In the genomic region with DNA sequence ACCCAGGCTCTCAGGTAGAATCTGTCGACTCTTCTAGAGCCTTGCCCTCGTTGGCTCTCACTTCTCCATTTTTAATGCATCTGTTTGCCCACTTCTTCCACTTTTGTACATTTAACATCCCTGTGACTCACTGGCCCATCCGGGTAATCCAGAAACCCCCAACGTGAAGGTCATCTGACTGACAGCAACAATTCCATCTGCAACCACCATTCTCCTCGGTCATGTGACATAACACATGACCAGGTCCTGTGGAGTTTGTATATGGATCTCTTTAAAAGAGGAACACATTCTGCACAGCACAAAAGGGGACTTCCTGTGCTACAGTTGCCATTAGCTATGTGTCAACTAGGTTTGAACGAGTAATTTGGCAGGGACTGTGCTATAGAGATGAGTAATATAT, we compare ENCODE assay signal across 18 mouse cellular contexts. TPM values are rescaled to one million over a fixed set of nuclear protein-coding genes. Genes with fewer than 3 reads are reported as not detected.
A peak's percentile ranks its signal among the peaks of the same experiment; 100 is the strongest.
DNase-seq lines count a peak whose midpoint lies in the region; ATAC-seq and TF ChIP-seq lines count a peak whose summit lies in the region.
"Had no signal": no experiment of that assay in that cellular context is flagged by ENCODE, and none has a peak within 500 bp of the region (broad histone marks: within the 10 kb centered on the region; RNA-seq: fewer than 3 reads in every experiment).

No protein-coding gene starts in this region.

- 74% methylated on average over 6 of the region's 6 CpGs for WGBS in kidney, adult 2 months
- 79% methylated on average over 6 of the region's 6 CpGs for WGBS in kidney, embryonic 15.5 days
- 75% methylated on average over 6 of the region's 6 CpGs for whole genome bisulfite sequencing in kidney, embryonic 16.5 days
- WGBS in midbrain, embryonic 11.5 days: 83% methylated on average over 6 of the region's 6 CpGs

- H3K4me2 ChIP-seq in kidney, embryonic 15.5 days: no peak overlapping the region
- peak overlapping the region; percentile 93 for H3K4me2 ChIP-seq in CH12.LX (ENCODE audit: insufficient read depth, low read depth, poor library complexity, severe bottlenecking)
- no peak overlapping the region for H3K4me2 ChIP-seq in kidney, embryonic 16.5 days (replicated peaks; ENCODE audit: low read depth, low read length)
- H3K4me2 ChIP-seq in midbrain, embryonic 11.5 days: no peak overlapping the region
- H3K4me2 ChIP-seq: embryonic facial prominence, embryonic 12.5 days; heart, embryonic 15.5 days; limb, embryonic 12.5 days; midbrain, embryonic 15.5 days had no signal

- no peak for TF ChIP-seq CTCF in kidney, adult 2 months (conservative IDR thresholded peaks at IDR 0.05; ENCODE audit: insufficient read depth, insufficient read length, low read depth, low read length)
- no peak for TF ChIP-seq CTCF in CH12.LX (conservative IDR thresholded peaks at IDR 0.05 in 1 of 2, IDR thresholded peaks at IDR 0.05 in 1 of 2; ENCODE audit: low read depth in 2 of 2, low read length in 2 of 2)

- H3K27ac ChIP-seq in kidney, adult 2 months (ENCODE audit: insufficient read depth, low read depth, low read length): no peak overlapping the region
- no peak overlapping the region for H3K27ac ChIP-seq in kidney, embryonic 15.5 days
- H3K27ac ChIP-seq in CH12.LX (ENCODE audit: insufficient read depth, low read depth): peak overlapping the region; percentile 84
- no peak overlapping the region for H3K27ac ChIP-seq in kidney, embryonic 16.5 days (ENCODE audit: low read length)
- H3K27ac ChIP-seq in midbrain, embryonic 11.5 days (ENCODE audit: low read depth, low read length): no peak overlapping the region
- H3K27ac ChIP-seq: embryonic facial prominence, embryonic 12.5 days; heart, embryonic 15.5 days; layer of hippocampus, adult 2 months; limb, embryonic 12.5 days; midbrain, embryonic 15.5 days had no signal

- H3K79me2 ChIP-seq in CH12.LX (replicated peaks; ENCODE audit: control insufficient read depth, extremely low read depth, insufficient read depth, poor library complexity, severe bottlenecking): no peaks in the 10 kb centered on the region

- peak; percentile 38 for DNase-seq in kidney, adult 2 months
- peak; percentile 91 for DNase-seq in CH12.LX (ENCODE audit: extremely low read depth)
- DNase-seq in naive thymus-derived CD4-positive, alpha-beta T cell, adult 2 months (ENCODE audit: low read depth): peak; percentile 13
- no peak for DNase-seq in midbrain, embryonic 11.5 days (ENCODE audit: low spot score, missing footprints)
- no peak for DNase-seq in right cerebral cortex, postnatal 4 days
- DNase-seq: adrenal gland, adult 2 months; cerebellum, adult 18-20 months; forebrain, postnatal 0 days; spleen, adult 18-20 months had no signal

- TF ChIP-seq RAD21 in CH12.LX (IDR thresholded peaks at IDR 0.05; ENCODE audit: low read depth, low read length): no peak

- ATAC-seq in kidney, embryonic 15.5 days (replicated peaks; ENCODE audit: low FRiP score): no peak
- peak; percentile 64 to 72 for ATAC-seq in hematopoietic stem cell, adult 5-6 weeks (replicated peaks in 1 of 2; ENCODE audit: insufficient read depth in 1 of 2, low FRiP score in 2 of 2, low TSS enrichment in 1 of 2, low read depth in 1 of 2, poor library complexity in 2 of 2, severe bottlenecking in 2 of 2)
- no peak for ATAC-seq in kidney, embryonic 16.5 days (ENCODE audit: low FRiP score, low TSS enrichment)
- no peak for ATAC-seq in midbrain, embryonic 11.5 days (ENCODE audit: low FRiP score)
- ATAC-seq: forebrain, postnatal 0 days; inflammation-experienced regulatory T-cells, adult 6 months; midbrain, embryonic 15.5 days had no signal

- H3K9ac ChIP-seq in kidney, embryonic 15.5 days: no peak overlapping the region
- H3K9ac ChIP-seq in CH12.LX (ENCODE audit: insufficient read depth, low read depth): peak overlapping the region; percentile 46
- H3K9ac ChIP-seq in kidney, embryonic 16.5 days (replicated peaks; ENCODE audit: low read length): no peak overlapping the region
- H3K9ac ChIP-seq in midbrain, embryonic 11.5 days (ENCODE audit: low read length): no peak overlapping the region
- H3K9ac ChIP-seq: embryonic facial prominence, embryonic 12.5 days; forebrain, postnatal 0 days; heart, embryonic 15.5 days; limb, embryonic 12.5 days; midbrain, embryonic 15.5 days had no signal

- TF ChIP-seq EP300 in CH12.LX (IDR thresholded peaks at IDR 0.05; ENCODE audit: low read length): peak; percentile 76

- H3K4me3 ChIP-seq in kidney, adult 2 months (ENCODE audit: insufficient read depth, low read depth, low read length): no peak overlapping the region
- no peak overlapping the region for H3K4me3 ChIP-seq in kidney, embryonic 15.5 days (replicated peaks)
- no peak overlapping the region for H3K4me3 ChIP-seq in CH12.LX (replicated peaks in 1 of 3; ENCODE audit: low read depth in 2 of 3, low read length in 2 of 3, poor library complexity in 1 of 3)
- H3K4me3 ChIP-seq in kidney, embryonic 16.5 days (ENCODE audit: low read length): no peak overlapping the region
- no peak overlapping the region for H3K4me3 ChIP-seq in midbrain, embryonic 11.5 days (ENCODE audit: low read depth, low read length)
- H3K4me3 ChIP-seq: embryonic facial prominence, embryonic 12.5 days; heart, embryonic 15.5 days; layer of hippocampus, adult 2 months; limb, embryonic 12.5 days; midbrain, embryonic 15.5 days had no signal

- in situ Hi-C loops in CH12.LX (cut with MboI; ENCODE audit: low pct_ligation_motif_present, low pct_unique_long_range_greater_than_20kb, low sequenced_read_pairs): loop anchor here (25.0 kb wide), 1 partner anchor 133 kb away; no protein-coding TSS in a partner anchor

- H3K9me3 ChIP-seq in kidney, embryonic 15.5 days (replicated peaks): no peaks in the 10 kb centered on the region
- H3K9me3 ChIP-seq in CH12.LX (replicated peaks; ENCODE audit: low read length): no peaks in the 10 kb centered on the region
- 0 out of 2 replicates have a peak, but pooled peaks cover 3% of the 10 kb centered on the region for H3K9me3 ChIP-seq in kidney, embryonic 16.5 days (ENCODE audit: low read length)
- H3K9me3 ChIP-seq in midbrain, embryonic 11.5 days (ENCODE audit: control insufficient read depth, low read length): no peaks in the 10 kb centered on the region
- H3K9me3 ChIP-seq: embryonic facial prominence, embryonic 12.5 days; heart, embryonic 15.5 days; limb, embryonic 12.5 days; midbrain, embryonic 15.5 days had no signal

- dilution Hi-C loops in CH12.LX (cut with MboI; ENCODE audit: extremely low pct_ligation_motif_present, extremely low pct_unique_long_range_greater_than_20kb, low sequenced_read_pairs): no loop called here

- TF ChIP-seq POLR2A in kidney, adult 2 months (IDR thresholded peaks at IDR 0.05; ENCODE audit: low read depth, low read length): no peak
- no peak for TF ChIP-seq POLR2A in CH12.LX (IDR thresholded peaks at IDR 0.05; ENCODE audit: low read depth, low read length)

- no peaks in the 10 kb centered on the region for H3K4me1 ChIP-seq in kidney, adult 2 months (ENCODE audit: control insufficient read depth, insufficient read depth, low read length)
- H3K4me1 ChIP-seq in kidney, embryonic 15.5 days: no peaks in the 10 kb centered on the region
- peaks cover 16 to 64% of the 10 kb centered on the region in 2 experiments; a peak in 3 of 4 replicates for H3K4me1 ChIP-seq in CH12.LX (ENCODE audit: control insufficient read depth in 1 of 2, insufficient read depth in 2 of 2)
- H3K4me1 ChIP-seq in kidney, embryonic 16.5 days (ENCODE audit: insufficient read depth, low read length): no peaks in the 10 kb centered on the region
- H3K4me1 ChIP-seq in midbrain, embryonic 11.5 days (ENCODE audit: control insufficient read depth, insufficient read depth, low read length): peaks cover 4% of the 10 kb centered on the region; the same call in 1 of the 2 replicates
- H3K4me1 ChIP-seq: embryonic facial prominence, embryonic 12.5 days; heart, embryonic 15.5 days; limb, embryonic 12.5 days; midbrain, embryonic 15.5 days had no signal

- no peaks in the 10 kb centered on the region for H3K36me3 ChIP-seq in kidney, adult 2 months (ENCODE audit: control insufficient read depth, insufficient read depth, low read length)
- no peaks in the 10 kb centered on the region for H3K36me3 ChIP-seq in kidney, embryonic 15.5 days
- no peaks in the 10 kb centered on the region for H3K36me3 ChIP-seq in CH12.LX (replicated peaks in 1 of 2; ENCODE audit: control insufficient read depth in 1 of 2, insufficient read depth in 1 of 2, low read length in 1 of 2)
- H3K36me3 ChIP-seq in kidney, embryonic 16.5 days (ENCODE audit: insufficient read depth, low read length): no peaks in the 10 kb centered on the region
- no peaks in the 10 kb centered on the region for H3K36me3 ChIP-seq in midbrain, embryonic 11.5 days (ENCODE audit: control insufficient read depth, insufficient read depth, low read length)
- H3K36me3 ChIP-seq: embryonic facial prominence, embryonic 12.5 days; heart, embryonic 15.5 days; limb, embryonic 12.5 days; midbrain, embryonic 15.5 days had no signal

- H3K27me3 ChIP-seq in kidney, adult 2 months (replicated peaks; ENCODE audit: control insufficient read depth, insufficient read depth, low read length): no peaks in the 10 kb centered on the region
- H3K27me3 ChIP-seq in kidney, embryonic 15.5 days: no peaks in the 10 kb centered on the region
- H3K27me3 ChIP-seq in CH12.LX (replicated peaks): no peaks in the 10 kb centered on the region
- H3K27me3 ChIP-seq in kidney, embryonic 16.5 days (ENCODE audit: insufficient read depth, low read length): no peaks in the 10 kb centered on the region
- no peaks in the 10 kb centered on the region for H3K27me3 ChIP-seq in midbrain, embryonic 11.5 days (ENCODE audit: control insufficient read depth, insufficient read depth, low read length)
- H3K27me3 ChIP-seq: embryonic facial prominence, embryonic 12.5 days; heart, embryonic 15.5 days; limb, embryonic 12.5 days; midbrain, embryonic 15.5 days had no signal

RNA-seq across cellular contexts. Expression of a gene that starts 28.1 kb away (rescaled TPM):
- not detected in 2 replicates for polyA plus RNA-seq in kidney, adult 2 months (2012; rRNA removed)
- not detected in 2 replicates for polyA plus RNA-seq in kidney, embryonic 15.5 days (2015; fragmentation: Nextera tagmentation; extraction: Ambion mirVana)
- total RNA-seq in CH12.LX (2012; rRNA removed) (not detected in 2 replicates), CH12.LX (2014; rRNA removed) (not detected in 2 replicates)
- not detected in 2 replicates for polyA plus RNA-seq in CH12.LX (2012; ENCODE audit: insufficient read length, low read depth)
- not detected in 2 replicates for total RNA-seq in hematopoietic stem cell, adult 5-6 weeks (2017)
- polyA plus RNA-seq in kidney, embryonic 16.5 days (2015; fragmentation: Nextera tagmentation; extraction: Ambion mirVana): not detected in 2 replicates
- not detected in 2 replicates for polyA plus RNA-seq in midbrain, embryonic 11.5 days (2014; fragmentation: Nextera tagmentation; extraction: Ambion mirVana)
- total RNA-seq: adrenal gland, adult 2 months; forebrain, postnatal 0 days; layer of hippocampus, adult 2 months had no signal
- polyA plus RNA-seq: adrenal gland, adult 2 months; embryonic facial prominence, embryonic 12.5 days; forebrain, postnatal 0 days; heart, embryonic 15.5 days; inflammation-experienced regulatory T-cells, adult 6 months; limb, embryonic 12.5 days; midbrain, embryonic 15.5 days had no signal

RNA-seq across cellular contexts. Expression of a gene that starts 44.4 kb away (rescaled TPM):
- polyA plus RNA-seq in kidney, adult 2 months (2012; rRNA removed): not detected in 2 replicates
- not detected in 2 replicates for polyA plus RNA-seq in kidney, embryonic 15.5 days (2015; fragmentation: Nextera tagmentation; extraction: Ambion mirVana)
- total RNA-seq in CH12.LX (2012; rRNA removed) (not detected in 2 replicates), CH12.LX (2014; rRNA removed) (not detected in 2 replicates)
- not detected in 2 replicates for polyA plus RNA-seq in CH12.LX (2012; ENCODE audit: insufficient read length, low read depth)
- total RNA-seq in hematopoietic stem cell, adult 5-6 weeks (2017): 2.2 and 5.4 TPM in 2 replicates
- polyA plus RNA-seq in kidney, embryonic 16.5 days (2015; fragmentation: Nextera tagmentation; extraction: Ambion mirVana): not detected in 2 replicates
- polyA plus RNA-seq in midbrain, embryonic 11.5 days (2014; fragmentation: Nextera tagmentation; extraction: Ambion mirVana): 0.05 TPM in 1 of 2 replicates, not detected in the other
- total RNA-seq: adrenal gland, adult 2 months; forebrain, postnatal 0 days; layer of hippocampus, adult 2 months had no signal
- polyA plus RNA-seq: embryonic facial prominence, embryonic 12.5 days; forebrain, postnatal 0 days; inflammation-experienced regulatory T-cells, adult 6 months; limb, embryonic 12.5 days; midbrain, embryonic 15.5 days had no signal

RNA-seq across cellular contexts. Expression of a gene that starts 52.1 kb away (rescaled TPM):
- 11.3 and 15.2 TPM in 2 replicates for polyA plus RNA-seq in kidney, adult 2 months (2012; rRNA removed)
- 3.3 and 4.3 TPM in 2 replicates for polyA plus RNA-seq in kidney, embryonic 15.5 days (2015; fragmentation: Nextera tagmentation; extraction: Ambion mirVana)
- total RNA-seq in CH12.LX (2012; rRNA removed) (32.2 and 39.6 TPM in 2 replicates), CH12.LX (2014; rRNA removed) (42.6 and 46.2 TPM in 2 replicates)
- 34.4 and 41.9 TPM in 2 replicates for polyA plus RNA-seq in CH12.LX (2012; ENCODE audit: insufficient read length, low read depth)
- 12.1 and 17.4 TPM in 2 replicates for total RNA-seq in hematopoietic stem cell, adult 5-6 weeks (2017)
- 2.3 and 3.2 TPM in 2 replicates for polyA plus RNA-seq in kidney, embryonic 16.5 days (2015; fragmentation: Nextera tagmentation; extraction: Ambion mirVana)
- 2.0 and 2.5 TPM in 2 replicates for polyA plus RNA-seq in midbrain, embryonic 11.5 days (2014; fragmentation: Nextera tagmentation; extraction: Ambion mirVana)

RNA-seq across cellular contexts. Expression of a gene that starts 53.0 kb away (rescaled TPM):
- 0.06 TPM in 1 of 2 replicates, not detected in the other for polyA plus RNA-seq in kidney, adult 2 months (2012; rRNA removed)
- 0.14 TPM in 1 of 2 replicates, not detected in the other for polyA plus RNA-seq in kidney, embryonic 15.5 days (2015; fragmentation: Nextera tagmentation; extraction: Ambion mirVana)
- total RNA-seq in CH12.LX (2012; rRNA removed) (not detected in 2 replicates), CH12.LX (2014; rRNA removed) (not detected in 2 replicates)
- 0.12 and 0.27 TPM in 2 replicates for polyA plus RNA-seq in CH12.LX (2012; ENCODE audit: insufficient read length, low read depth)
- not detected in 2 replicates for total RNA-seq in hematopoietic stem cell, adult 5-6 weeks (2017)
- polyA plus RNA-seq in kidney, embryonic 16.5 days (2015; fragmentation: Nextera tagmentation; extraction: Ambion mirVana): 0.12 TPM in 1 of 2 replicates, not detected in the other
- polyA plus RNA-seq in midbrain, embryonic 11.5 days (2014; fragmentation: Nextera tagmentation; extraction: Ambion mirVana): 0.22 TPM in 1 of 2 replicates, not detected in the other
- total RNA-seq: adrenal gland, adult 2 months; forebrain, postnatal 0 days; layer of hippocampus, adult 2 months had no signal
- polyA plus RNA-seq: adrenal gland, adult 2 months had no signal

Comparison
In these comparisons a context has a peak if more than half of its experiments do, and no peak if none do; other contexts are left out.
1. DNase-seq: peak in kidney, adult 2 months (single experiment), CH12.LX (single experiment) and naive thymus-derived CD4-positive, alpha-beta T cell, adult 2 months (single experiment); none in midbrain, embryonic 11.5 days (single experiment) and right cerebral cortex, postnatal 4 days (single experiment).
2. ATAC-seq: peak in hematopoietic stem cell, adult 5-6 weeks (2 of 2); none in kidney, embryonic 15.5 days (single experiment), kidney, embryonic 16.5 days (single experiment) and midbrain, embryonic 11.5 days (single experiment).